Mouse (Mus musculus): Measurements from ENCODE around the gene Sphk1. TPM values are rescaled to one million over a fixed set of nuclear protein-coding genes. Genes with fewer than 3 reads are reported as not detected.
A peak's percentile ranks its signal among the peaks of the same experiment; 100 is the strongest.

Gene Sphk1
- total and polyA plus RNA-seq, 3 experiments, result 53.5 to 127 TPM; not detected in 1

GRCm38 (mm10) chr11:116572756-116573543 is 42.2 kb downstream of the Sphk1 start:
- peaks cover 18 to 41% of the 10 kb centered on the region in 2 experiments for H3K4me1 ChIP-seq (ENCODE audit: control insufficient read depth in 1 of 2, insufficient read depth in 2 of 2, low read length in 2 of 2)
- H3K9me3 ChIP-seq (replicated peaks; ENCODE audit: insufficient read depth, low read length), result no peaks in the 10 kb centered on the region
- H3K27ac ChIP-seq (ENCODE audit: control insufficient read depth, low read depth, low read length), result peak overlapping the region; percentile 52
- peak; percentile 62 for TF ChIP-seq GATA1 (IDR thresholded peaks at IDR 0.05; ENCODE audit: low read depth, low read length)
- TF ChIP-seq SIN3A (IDR thresholded peaks at IDR 0.05; ENCODE audit: low read length), result peak; percentile 85
- no peak for TF ChIP-seq CHD1 (IDR thresholded peaks at IDR 0.05; ENCODE audit: low read depth, low read length)
- TF ChIP-seq GABPA (IDR thresholded peaks at IDR 0.05; ENCODE audit: low read depth, low read length), result peak; percentile 74
- no peak for TF ChIP-seq ELF1 (IDR thresholded peaks at IDR 0.05; ENCODE audit: low read depth, low read length)
- TF ChIP-seq TAL1 (IDR thresholded peaks at IDR 0.05; ENCODE audit: low read length), result peak; percentile 51
- peak; percentile 95 for TF ChIP-seq ZNF384 (IDR thresholded peaks at IDR 0.05; ENCODE audit: low read depth, low read length)
- no peak for TF ChIP-seq E2F4 (IDR thresholded peaks at IDR 0.05; ENCODE audit: borderline replicate concordance, low read depth, low read length)
- TF ChIP-seq MAX (IDR thresholded peaks at IDR 0.05; ENCODE audit: low read length), result peak; percentile 62; the same call in 1 of the 2 replicates
- TF ChIP-seq NELFE (IDR thresholded peaks at IDR 0.05; ENCODE audit: low read depth, low read length), result no peak
- TF ChIP-seq ZMIZ1 (IDR thresholded peaks at IDR 0.05; ENCODE audit: low read depth, low read length), result no peak
- peak; percentile 98 for TF ChIP-seq ETS1 (IDR thresholded peaks at IDR 0.05; ENCODE audit: low read depth, low read length)
- TF ChIP-seq UBTF (IDR thresholded peaks at IDR 0.05; ENCODE audit: borderline replicate concordance, insufficient read depth, low read depth, low read length), result no peak
- TF ChIP-seq ZKSCAN1 (IDR thresholded peaks at IDR 0.05; ENCODE audit: low read depth, low read length), result no peak
- peak; percentile 84 for TF ChIP-seq MAFK (IDR thresholded peaks at IDR 0.05; ENCODE audit: borderline replicate concordance, low read depth, low read length)
- TF ChIP-seq RCOR1 (IDR thresholded peaks at IDR 0.05; ENCODE audit: low read depth, low read length), result peak; percentile 58; the same call in 1 of the 2 replicates
- TF ChIP-seq MXI1 (IDR thresholded peaks at IDR 0.05; ENCODE audit: low read depth, low read length), result peak; percentile 78
- no peak for TF ChIP-seq MYB (IDR thresholded peaks at IDR 0.05; ENCODE audit: low read depth, low read length)
- TF ChIP-seq TCF12 (IDR thresholded peaks at IDR 0.05; ENCODE audit: low read depth, low read length), result peak; percentile 78; the same call in 1 of the 2 replicates
- peak; percentile 37 to 75; a peak in 2 of 4 replicates for TF ChIP-seq EP300 (IDR thresholded peaks at IDR 0.05; ENCODE audit: low read depth in 1 of 2, low read length in 2 of 2)
- TF ChIP-seq MAZ (IDR thresholded peaks at IDR 0.05; ENCODE audit: low read depth, low read length), result peak; percentile 53; the same call in 1 of the 2 replicates
- TF ChIP-seq CHD2 (IDR thresholded peaks at IDR 0.05; ENCODE audit: low read length), result no peak
- peak; percentile 57; the same call in 1 of the 2 replicates for TF ChIP-seq MYC (IDR thresholded peaks at IDR 0.05; ENCODE audit: low read depth, low read length)
- peak overlapping the region in 1 of 2 experiments; percentile 3; a peak in 1 of 4 replicates for H3K4me3 ChIP-seq (ENCODE audit: control insufficient read depth in 1 of 2, insufficient read depth in 1 of 2, low read depth in 2 of 2, low read length in 2 of 2)
- peak; percentile 83 for DNase-seq (ENCODE audit: low read depth, low spot score)
- peaks cover 47% of the 10 kb centered on the region for H3K79me2 ChIP-seq (ENCODE audit: control insufficient read depth, insufficient read depth, low read length, poor library complexity)
- peaks cover 0 to 31% of the 10 kb centered on the region in 2 experiments; a peak in 2 of 4 replicates for H3K36me3 ChIP-seq (ENCODE audit: control insufficient read depth in 1 of 2, insufficient read depth in 2 of 2, low read length in 2 of 2)
- peak overlapping the region; percentile 18 for H3K9ac ChIP-seq (ENCODE audit: control insufficient read depth, low read depth, low read length, poor library complexity, severe bottlenecking)
- H3K27me3 ChIP-seq (ENCODE audit: control insufficient read depth in 1 of 2, insufficient read depth in 2 of 2, low read length in 2 of 2), result no peaks in the 10 kb centered on the region
